Mouse (Mus musculus) WW6 (cell line): ENCODE data around the gene 1700028J19Rik.
A peak's percentile ranks its signal among the peaks of the same experiment; 100 is the strongest.

ENCODE experiments used
- DNase-seq: peaks from one replicate; pipeline ENCODE4 v3.0.0-alpha.2; 2013; ENCODE audit warnings: low read depth, low spot score

The 1700028J19Rik gene

GRCm38 (mm10) chr7:44246055-44246983 lies at the start of gene 1700028J19Rik, which contains the start of gene 2410002F23Rik:
1700028J19Rik (minus strand) TSS chr7:44246695.
2410002F23Rik (plus strand) TSS chr7:44246722.
- peak; percentile 74 for DNase-seq

- DNase-seq, result no peak
Observed at GRCm38 (mm10) chr7:44291418-44291817, 44.9 kb upstream of the 1700028J19Rik start.

GRCm38 (mm10) chr7:44290986-44291385 lies 44.5 kb upstream of the 1700028J19Rik start:
- DNase-seq, result no peak

GRCm38 (mm10) chr7:44287760-44288159 lies 41.3 kb upstream of the 1700028J19Rik start:
- no peak for DNase-seq

- no peak for DNase-seq
Observed at GRCm38 (mm10) chr7:44281586-44281985, 35.1 kb upstream of the 1700028J19Rik start.

GRCm38 (mm10) chr7:44280959-44281358 lies 34.5 kb upstream of the 1700028J19Rik start:
- DNase-seq, result no peak

- no peak for DNase-seq
Observed at GRCm38 (mm10) chr7:44277250-44277622, 30.7 kb upstream of the 1700028J19Rik start.

- no peak for DNase-seq
Observed at GRCm38 (mm10) chr7:44276461-44277249, 30.2 kb upstream of the 1700028J19Rik start.

- DNase-seq, result no peak
Observed at GRCm38 (mm10) chr7:44275546-44275945, 29.1 kb upstream of the 1700028J19Rik start.

GRCm38 (mm10) chr7:44274096-44274495 lies 27.6 kb upstream of the 1700028J19Rik start:
- DNase-seq, result no peak

GRCm38 (mm10) chr7:44273446-44273845 lies 27.0 kb upstream of the 1700028J19Rik start:
- DNase-seq, result no peak

- no peak for DNase-seq
Observed at GRCm38 (mm10) chr7:44272546-44272945, 26.1 kb upstream of the 1700028J19Rik start.

GRCm38 (mm10) chr7:44271309-44271708 lies 24.8 kb upstream of the 1700028J19Rik start:
- no peak for DNase-seq

- DNase-seq, result no peak
Observed at GRCm38 (mm10) chr7:44269397-44269796, 22.9 kb upstream of the 1700028J19Rik start.

GRCm38 (mm10) chr7:44268117-44268516 lies 21.6 kb upstream of the 1700028J19Rik start:
- DNase-seq, result no peak

GRCm38 (mm10) chr7:44262791-44263643 lies 16.5 kb upstream of the 1700028J19Rik start:
- DNase-seq, result peak; percentile 89

- no peak for DNase-seq
Observed at GRCm38 (mm10) chr7:44261147-44261546, 14.7 kb upstream of the 1700028J19Rik start, which contains the start of gene Gm15517. Gm15517 (plus strand) TSS chr7:44261447.

GRCm38 (mm10) chr7:44260410-44260809 lies 13.9 kb upstream of the 1700028J19Rik start:
- DNase-seq, result no peak

GRCm38 (mm10) chr7:44257278-44257677 lies 10.8 kb upstream of the 1700028J19Rik start, which contains the start of gene Acp4:
Acp4 (minus strand) TSS chr7:44257378.
- no peak for DNase-seq

GRCm38 (mm10) chr7:44254930-44255329 lies 8.4 kb upstream of the 1700028J19Rik start:
- no peak for DNase-seq

GRCm38 (mm10) chr7:44253023-44253616 lies 6.6 kb upstream of the 1700028J19Rik start:
- no peak for DNase-seq
